Mouse (Mus musculus) intestine, embryonic 16.5 days (tissue): ENCODE results near the gene AI481877. TPM values are rescaled to one million over a fixed set of nuclear protein-coding genes. Genes with fewer than 3 reads are reported as not detected.
"Not testable (repeated sequence)": the region's sequence is repeated elsewhere in the genome, so short reads cannot be mapped to it uniquely, and the experiment has no call there.

ENCODE experiments used
- ATAC-seq: fragments of 200-750 bp; cut with Nextera tagmentation; 2 replicates; pipeline ENCODE4 v1.8.0; 2017; ENCODE audit warnings: moderate TSS enrichment, moderate library complexity
- H3K27ac ChIP-seq: fragments of 300-500 bp; sonication (generic); 2 replicates; pipeline ENCODE4 v1.5.1; 2014; ENCODE audit warnings: mild to moderate bottlenecking, low read length
- H3K27me3 ChIP-seq: fragments of 300-500 bp; sonication (generic); replicated peaks from 2 replicates; pipeline ENCODE4 v1.6.1; 2014; ENCODE audit warnings: low read length, control low read depth, mixed read lengths; ENCODE audit not compliant: control insufficient read depth, insufficient read depth
- H3K36me3 ChIP-seq: fragments of 300-500 bp; sonication (generic); 2 replicates; pipeline ENCODE4 v1.6.1; 2014; ENCODE audit warnings: low read length, control low read depth; ENCODE audit not compliant: control insufficient read depth, insufficient read depth
- H3K4me1 ChIP-seq: fragments of 300-500 bp; sonication (generic); 2 replicates; pipeline ENCODE4 v1.6.1; 2014; ENCODE audit warnings: low read length, control low read depth, mixed read lengths; ENCODE audit not compliant: control insufficient read depth, insufficient read depth
- H3K4me2 ChIP-seq: fragments of 300-500 bp; sonication (generic); 2 replicates; pipeline ENCODE4 v1.6.1; 2014; ENCODE audit warnings: low read depth, low read length, control low read depth
- H3K4me3 ChIP-seq: fragments of 300-500 bp; sonication (generic); 2 replicates; pipeline ENCODE4 v1.5.1; 2014; ENCODE audit warnings: mild to moderate bottlenecking, low read length
- H3K9ac ChIP-seq: fragments of 300-500 bp; sonication (generic); 2 replicates; pipeline ENCODE4 v1.6.1; 2014; ENCODE audit warnings: low read depth, low read length
- H3K9me3 ChIP-seq: fragments of 300-500 bp; sonication (generic); 2 replicates; pipeline ENCODE4 v1.6.1; 2016; ENCODE audit warnings: low read length, control low read depth; ENCODE audit not compliant: control insufficient read depth
- WGBS: fragments of 180-500 bp; shearing (Covaris S2); extraction: QIAGEN DNeasy Blood & Tissue Kit; methylation state at CpG from one replicate; pipeline ENCODE4 v1.1.7; 2014; 5-methylcytosine and 5-hydroxymethylcytosine counted together
- polyA plus RNA-seq: library from polyadenylated mRNA; unstranded; fragments of >200 nt; fragmentation: Nextera tagmentation; extraction: Ambion mirVana; gene quantifications from 2 replicates; pipeline ENCODE4 v1.2.1, GENCODE M21; 2015

AI481877 gene
- polyA plus RNA-seq = not detected in 2 replicates

DNA sequence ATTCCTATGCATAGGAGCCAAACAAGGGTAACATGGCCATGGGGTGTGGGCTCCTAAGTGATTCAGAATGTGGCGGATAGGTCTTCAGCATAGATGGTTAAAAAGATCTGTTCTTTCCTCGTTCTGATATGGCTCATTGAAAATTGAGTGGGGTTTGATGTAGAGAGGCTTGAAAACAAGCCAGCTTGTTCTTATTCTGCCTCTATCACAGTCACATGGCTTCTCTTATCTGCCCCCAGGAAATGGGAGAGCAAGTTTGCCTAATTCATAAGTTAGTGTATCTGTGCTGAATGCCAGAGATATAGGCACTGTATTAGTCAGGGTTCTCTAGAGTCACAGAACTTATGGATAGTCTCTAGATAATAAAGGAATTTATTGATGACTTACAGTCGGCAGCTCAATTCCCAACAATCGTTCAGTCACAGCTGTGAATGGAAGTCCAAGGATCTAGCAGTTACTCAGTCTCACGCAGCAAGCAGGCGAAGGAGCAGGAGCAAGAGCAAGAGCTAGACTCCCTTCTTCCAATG, at the start of gene AI481877:
TSS of gene AI481877 (minus strand) at position 477 of the 527 bp plus-strand sequence.
- not testable (repeated sequence) for ATAC-seq
- WGBS = 72% methylated on average over 3 of the region's 6 CpGs

DNA sequence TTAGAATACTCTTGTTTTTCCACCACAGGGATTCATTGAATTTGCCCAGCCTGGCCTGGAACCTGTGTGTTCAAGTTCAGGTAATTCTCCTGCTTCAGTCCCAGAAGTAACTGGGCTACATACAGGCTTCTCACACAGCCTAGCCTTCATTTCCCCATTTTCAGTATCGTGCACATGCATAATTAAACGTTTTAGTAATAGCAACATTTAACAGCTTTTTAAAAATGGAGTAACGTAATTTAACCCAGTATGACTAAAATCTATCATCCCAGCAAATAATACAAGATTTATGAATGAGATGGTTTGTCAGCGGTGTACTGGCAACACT, 49.7 kb upstream of the AI481877 start:
- Histone ChIP-seq H3K27me3 (no peaks in the 10 kb centered on the region), H3K27ac (peak overlapping the region; percentile 93; the same call in 1 of the 2 replicates), H3K9ac (peak overlapping the region; percentile 99; the same call in 1 of the 2 replicates), H3K36me3 (no peaks in the 10 kb centered on the region), H3K4me1 (peaks cover 3% of the 10 kb centered on the region), H3K4me3 (peak overlapping the region; percentile 95), H3K9me3 (no peaks in the 10 kb centered on the region), H3K4me2 (peak overlapping the region; percentile 82)
- ATAC-seq = no peak
- WGBS = 22% methylated on average over 4 of the region's 4 CpGs

More for the DNA sequence above, at the start of gene AI481877:
- not testable (repeated sequence) for H3K27ac ChIP-seq, H3K9ac ChIP-seq, H3K36me3 ChIP-seq, H3K4me1 ChIP-seq, H3K4me2 ChIP-seq, H3K9me3 ChIP-seq, H3K4me3 ChIP-seq, H3K27me3 ChIP-seq

DNA sequence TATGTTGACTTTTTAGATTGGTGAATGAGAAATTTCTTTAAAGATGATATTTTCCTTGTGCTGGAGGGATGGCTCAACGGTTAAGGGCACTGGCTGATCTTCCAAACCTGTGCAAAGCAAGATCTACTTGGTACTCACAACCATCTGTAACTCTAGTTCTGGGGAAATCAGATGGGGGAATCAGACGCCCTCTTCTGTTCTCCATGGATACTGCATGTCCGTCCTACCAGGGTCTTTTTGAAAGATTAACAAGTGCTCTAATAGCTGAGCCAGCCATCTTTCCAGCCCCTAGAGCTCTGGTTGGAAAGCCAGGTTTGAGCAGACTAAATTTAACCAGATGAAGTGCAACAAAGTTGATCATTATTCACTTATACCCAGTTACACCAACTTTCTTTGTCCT, 48.5 kb upstream of the AI481877 start:
- Histone ChIP-seq H3K27me3 (no peaks in the 10 kb centered on the region), H3K4me2 (no peak overlapping the region), H3K4me1 (peaks cover 3% of the 10 kb centered on the region), H3K27ac (no peak overlapping the region), H3K36me3 (no peaks in the 10 kb centered on the region), H3K9ac (no peak overlapping the region), H3K9me3 (no peaks in the 10 kb centered on the region), H3K4me3 (no peak overlapping the region)
- ATAC-seq = no peak
- 36% methylated on average over 3 of the region's 3 CpGs for WGBS

DNA sequence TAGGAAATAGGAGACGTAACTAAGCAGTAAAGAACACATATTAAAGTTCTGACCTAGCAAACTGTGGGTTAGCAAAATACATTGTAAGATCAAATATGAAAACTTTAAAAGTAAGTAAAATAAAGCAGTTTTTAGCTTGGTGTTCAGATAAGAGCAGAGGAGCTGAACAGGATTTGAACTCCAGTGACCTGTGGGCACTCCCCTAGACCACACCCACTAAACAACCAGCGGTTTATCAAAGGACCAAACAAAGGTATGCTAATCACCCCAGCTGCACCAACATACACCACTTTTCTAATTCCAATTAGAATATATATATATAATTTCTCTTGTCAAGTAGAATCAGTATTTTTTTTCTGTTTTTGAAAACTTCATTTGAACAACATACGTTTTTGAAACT, 46.9 kb upstream of the AI481877 start:
- 61% methylated on average over 3 of the region's 3 CpGs for WGBS

DNA sequence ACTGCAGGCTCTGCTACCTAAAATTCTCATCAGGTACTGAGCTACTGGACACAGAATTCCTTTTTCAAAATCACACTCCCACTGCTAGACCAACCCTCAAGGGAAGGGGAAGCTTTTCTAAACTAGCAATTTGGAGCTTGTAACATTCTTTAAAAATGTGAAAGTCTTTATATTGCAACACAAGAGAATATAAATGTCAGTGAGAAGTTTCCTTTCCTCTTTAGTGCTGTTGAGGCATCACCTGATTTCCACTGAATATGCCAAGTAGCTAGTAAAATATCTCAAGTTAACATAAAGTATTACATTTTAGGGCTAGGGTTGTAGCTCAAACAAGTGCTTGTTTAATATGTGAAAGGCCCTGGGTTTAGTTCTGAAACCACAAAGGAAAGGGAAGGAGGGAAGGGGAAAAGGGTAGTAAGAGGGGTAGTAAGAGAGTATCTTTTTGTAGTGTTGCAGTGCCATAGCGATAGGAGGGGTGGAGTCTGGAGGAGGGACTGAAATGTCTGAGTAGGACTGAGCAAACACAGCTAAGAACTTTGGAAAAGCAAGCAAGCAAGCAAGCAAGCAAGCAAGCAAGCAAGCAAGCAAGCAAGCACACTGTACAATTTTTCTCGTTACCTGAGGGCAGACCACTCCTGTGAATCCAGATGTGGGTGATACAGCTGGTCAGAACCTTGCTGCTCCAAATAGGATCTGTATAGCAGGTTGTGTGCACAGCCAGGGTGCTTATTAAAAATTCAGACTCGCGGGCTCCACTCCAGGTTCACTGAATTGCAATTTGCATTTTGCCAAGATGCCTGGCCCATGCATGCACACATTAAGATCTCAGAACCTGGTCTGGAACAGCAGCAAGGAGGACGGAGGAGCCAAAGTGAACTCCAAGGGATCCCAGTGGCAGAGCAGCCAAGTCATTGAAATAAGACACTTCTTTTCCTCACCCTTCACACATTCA, 42.8 kb upstream of the AI481877 start:
- no peak overlapping the region for H3K4me3 ChIP-seq
- no peak for ATAC-seq
- H3K27me3 ChIP-seq = no peaks in the 10 kb centered on the region
- 56% methylated on average over 5 of the region's 5 CpGs for WGBS
- no peaks in the 10 kb centered on the region for H3K9me3 ChIP-seq
- no peaks in the 10 kb centered on the region for H3K4me1 ChIP-seq
- no peak overlapping the region for H3K9ac ChIP-seq
- no peak overlapping the region for H3K27ac ChIP-seq
- no peak overlapping the region for H3K4me2 ChIP-seq
- H3K36me3 ChIP-seq = no peaks in the 10 kb centered on the region

More for the DNA sequence above, 46.9 kb upstream of the AI481877 start:
- Histone ChIP-seq H3K27me3 (no peaks in the 10 kb centered on the region), H3K4me2 (no peak overlapping the region), H3K4me1 (no peaks in the 10 kb centered on the region), H3K9me3 (no peaks in the 10 kb centered on the region), H3K4me3 (no peak overlapping the region), H3K27ac (no peak overlapping the region), H3K36me3 (no peaks in the 10 kb centered on the region), H3K9ac (no peak overlapping the region)
- no peak for ATAC-seq

DNA sequence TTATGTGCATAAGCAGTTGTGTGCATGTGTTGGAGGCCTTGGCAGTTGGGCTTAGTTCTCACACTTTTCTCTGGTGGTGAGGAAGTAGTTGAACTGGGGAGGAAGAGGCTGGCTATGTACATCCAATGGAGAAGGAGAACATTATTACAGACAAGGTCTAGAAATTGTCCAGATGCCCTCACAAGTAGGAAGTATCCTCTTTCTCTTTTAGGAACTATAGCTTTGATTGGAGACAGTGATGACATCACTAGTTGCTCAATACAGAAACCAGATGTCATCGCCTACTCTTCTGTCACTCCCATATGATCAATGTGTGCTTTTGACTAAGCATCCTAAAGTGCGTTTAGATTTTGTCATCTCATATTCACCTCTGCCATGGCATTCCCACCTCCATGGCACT, 38.8 kb upstream of the AI481877 start:
- H3K27me3 ChIP-seq = no peaks in the 10 kb centered on the region
- H3K36me3 ChIP-seq = no peaks in the 10 kb centered on the region
- no peaks in the 10 kb centered on the region for H3K4me1 ChIP-seq
- H3K4me2 ChIP-seq = no peak overlapping the region
- no peak overlapping the region for H3K27ac ChIP-seq
- H3K9ac ChIP-seq = no peak overlapping the region
- 84% methylated on average over 2 of the region's 2 CpGs for WGBS
- ATAC-seq = no peak
- H3K9me3 ChIP-seq = no peaks in the 10 kb centered on the region
- no peak overlapping the region for H3K4me3 ChIP-seq

DNA sequence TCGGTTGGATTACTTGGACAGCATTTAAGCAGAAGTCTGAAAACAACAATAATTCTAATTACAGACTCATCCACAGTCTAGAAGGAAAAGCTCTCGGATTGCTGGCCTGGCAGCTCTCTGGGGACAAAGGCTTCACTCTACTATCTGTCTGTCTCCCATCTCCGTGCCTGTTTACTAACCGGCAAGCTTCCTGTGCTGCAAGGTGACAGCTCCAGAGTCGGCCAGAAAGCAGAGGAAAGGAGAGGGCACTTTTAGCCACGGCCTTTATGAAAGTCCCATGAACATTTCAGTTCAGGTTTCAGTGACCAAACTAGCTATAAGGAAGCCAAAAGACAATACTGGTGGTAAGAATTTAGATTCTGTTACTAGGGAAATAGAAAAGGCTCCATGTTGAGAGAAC, 37.1 kb upstream of the AI481877 start:
- ATAC-seq = no peak
- no peak overlapping the region for H3K27ac ChIP-seq
- H3K9me3 ChIP-seq = no peaks in the 10 kb centered on the region
- H3K4me3 ChIP-seq = no peak overlapping the region
- H3K27me3 ChIP-seq = no peaks in the 10 kb centered on the region
- 38% methylated on average over 6 of the region's 6 CpGs for WGBS
- H3K36me3 ChIP-seq = no peaks in the 10 kb centered on the region
- H3K4me1 ChIP-seq = no peaks in the 10 kb centered on the region
- no peak overlapping the region for H3K4me2 ChIP-seq
- no peak overlapping the region for H3K9ac ChIP-seq

DNA sequence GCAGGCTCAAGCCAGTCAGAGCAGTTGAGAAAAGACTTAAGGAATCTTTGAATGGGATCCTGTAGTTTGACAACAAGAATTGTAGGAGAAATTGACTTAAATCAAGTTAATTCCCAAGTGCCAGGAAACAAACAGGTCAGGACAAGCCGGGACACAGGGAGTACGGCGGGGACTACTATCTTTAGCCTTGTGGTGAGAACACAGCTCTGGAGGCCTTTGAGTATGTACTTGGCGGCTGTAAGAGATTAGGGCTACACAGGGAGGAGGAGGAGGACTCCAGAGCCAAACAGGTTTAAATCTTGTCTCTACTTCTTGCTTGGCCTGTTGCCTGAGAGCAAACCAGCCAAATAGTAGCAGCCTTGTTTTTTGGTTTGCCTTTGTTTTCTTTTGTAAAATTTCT, 36.2 kb upstream of the AI481877 start:
- Histone ChIP-seq H3K9ac (no peak overlapping the region), H3K36me3 (no peaks in the 10 kb centered on the region), H3K4me2 (no peak overlapping the region), H3K27me3 (no peaks in the 10 kb centered on the region), H3K27ac (no peak overlapping the region), H3K9me3 (no peaks in the 10 kb centered on the region), H3K4me1 (no peaks in the 10 kb centered on the region), H3K4me3 (no peak overlapping the region)
- peak; percentile 72; the same call in 1 of the 2 replicates for ATAC-seq
- 51% methylated on average over 4 of the region's 4 CpGs for WGBS

DNA sequence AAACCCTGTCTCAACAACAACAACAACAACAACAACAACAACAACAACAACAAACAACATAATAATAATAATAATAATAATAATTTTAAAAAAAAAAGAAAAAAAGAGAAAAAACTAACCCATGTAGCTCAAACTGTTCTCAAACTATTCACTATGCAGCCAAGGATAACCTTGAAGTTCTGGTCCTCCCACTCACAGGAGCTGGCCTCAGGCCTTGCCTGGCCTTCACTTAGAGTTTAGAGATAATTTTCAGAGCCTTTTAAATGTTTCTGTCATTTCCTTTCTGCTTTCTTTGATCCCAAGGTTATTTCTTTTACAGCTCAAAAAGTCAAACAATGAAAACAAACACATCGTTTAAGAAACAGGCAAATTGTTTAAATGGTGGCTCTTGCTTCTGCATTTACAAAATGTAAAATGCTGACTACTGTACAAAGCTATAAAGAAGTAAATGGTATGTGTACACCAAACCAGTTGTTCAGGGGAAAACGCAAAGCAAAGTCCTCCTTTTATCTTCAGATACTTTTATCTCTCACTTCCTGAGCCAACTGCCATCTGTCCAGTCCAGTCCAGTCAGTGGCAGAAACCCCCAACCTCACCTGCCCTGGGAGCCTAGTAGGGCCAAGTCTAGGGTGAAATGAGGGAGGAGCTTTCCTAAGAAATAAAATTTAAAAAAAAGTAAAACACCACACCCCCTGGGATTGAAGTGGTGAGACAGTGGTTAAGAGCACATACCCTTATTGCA, 34.6 kb upstream of the AI481877 start:
- H3K4me2 ChIP-seq = no peak overlapping the region
- H3K27ac ChIP-seq = no peak overlapping the region
- H3K9ac ChIP-seq = no peak overlapping the region
- no peaks in the 10 kb centered on the region for H3K27me3 ChIP-seq
- WGBS = 43% methylated on average over 2 of the region's 2 CpGs
- no peaks in the 10 kb centered on the region for H3K36me3 ChIP-seq
- no peak overlapping the region for H3K4me3 ChIP-seq
- no peaks in the 10 kb centered on the region for H3K9me3 ChIP-seq
- peak; percentile 88 for ATAC-seq
- H3K4me1 ChIP-seq = no peaks in the 10 kb centered on the region
